Mouse (Mus musculus) limb, embryonic 10.5 days (tissue): Measurements from ENCODE around the gene Col8a2. TPM values are rescaled to one million over a fixed set of nuclear protein-coding genes. Genes with fewer than 3 reads are reported as not detected.

Experiments used
- DNase-seq: peaks from one replicate; pipeline ENCODE4 v3.0.0-alpha.2; 2017; ENCODE audit warnings: low spot score
- H3K27ac ChIP-seq: fragments of 300-500 bp; sonication (generic); 2 replicates; pipeline ENCODE4 v1.5.1; 2016; ENCODE audit warnings: mild to moderate bottlenecking
- H3K27me3 ChIP-seq: fragments of 300-500 bp; sonication (generic); 2 replicates; pipeline ENCODE4 v1.6.1; 2016; ENCODE audit warnings: low read depth, mild to moderate bottlenecking; ENCODE audit not compliant: poor library complexity, severe bottlenecking
- H3K36me3 ChIP-seq: fragments of 300-500 bp; sonication (generic); 2 replicates; pipeline ENCODE4 v1.6.1; 2016; ENCODE audit warnings: mild to moderate bottlenecking, moderate library complexity
- H3K4me1 ChIP-seq: fragments of 300-500 bp; sonication (generic); 2 replicates; pipeline ENCODE4 v1.6.1; 2016
- H3K4me3 ChIP-seq: fragments of 300-500 bp; sonication (generic); 2 replicates; pipeline ENCODE4 v1.5.1; 2016; ENCODE audit warnings: mild to moderate bottlenecking, moderate library complexity
- H3K9me3 ChIP-seq: fragments of 300-500 bp; sonication (generic); replicated peaks from 2 replicates; pipeline ENCODE4 v1.6.1; 2016; ENCODE audit warnings: mild to moderate bottlenecking
- WGBS: fragments of 180-500 bp; shearing (Covaris S2); methylation state at CpG from one replicate; pipeline ENCODE4 v1.1.7; 2016; 5-methylcytosine and 5-hydroxymethylcytosine counted together
- polyA plus RNA-seq: library from polyadenylated mRNA; unstranded; fragments of >200 nt; fragmentation: Nextera tagmentation; extraction: Ambion mirVana; gene quantifications from 2 replicates; pipeline ENCODE4 v1.2.1, GENCODE M21; 2016

Col8a2 gene
- polyA plus RNA-seq, 1 experiment from 2014 or later: 1.4 TPM

GRCm38 (mm10) chr4:126330295-126330694 is 43.7 kb downstream of the Col8a2 start:
- Histone ChIP-seq H3K27ac (no peak overlapping the region), H3K9me3 (no peaks in the 10 kb centered on the region), H3K4me1 (peaks cover 13% of the 10 kb centered on the region), H3K36me3 (no peaks in the 10 kb centered on the region), H3K4me3 (no peak overlapping the region), H3K27me3 (peaks cover 11% of the 10 kb centered on the region)
- no peak for DNase-seq
- WGBS: 89% methylated on average over 4 of the region's 4 CpGs

DNA sequence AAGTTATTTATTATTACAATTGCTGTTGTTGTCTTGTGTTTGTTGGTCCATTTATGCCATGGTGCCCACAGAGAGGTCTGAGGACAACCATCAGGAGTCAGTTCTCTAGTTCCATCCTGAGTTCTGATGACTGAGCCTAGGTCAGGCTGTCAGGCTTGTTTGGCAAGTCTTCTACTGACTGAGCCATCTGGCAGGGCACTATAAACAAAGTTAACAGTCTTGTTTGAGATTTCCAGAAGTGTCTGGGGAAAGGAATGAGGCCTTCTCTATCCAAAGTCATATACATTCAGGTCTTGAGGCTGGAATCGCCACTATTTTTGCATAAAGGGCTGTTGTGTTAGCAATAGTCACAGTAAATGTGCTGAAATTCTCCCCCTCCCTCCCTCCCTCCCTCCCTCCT is 45.2 kb downstream of the Col8a2 start:
- H3K9me3 ChIP-seq: no peaks in the 10 kb centered on the region
- H3K4me3 ChIP-seq: no peak overlapping the region
- no peaks in the 10 kb centered on the region for H3K36me3 ChIP-seq
- peaks cover 10% of the 10 kb centered on the region for H3K4me1 ChIP-seq
- no peaks in the 10 kb centered on the region for H3K27me3 ChIP-seq
- 78% methylated on average over 1 of the region's 1 CpGs for WGBS
- no peak for DNase-seq
- H3K27ac ChIP-seq: no peak overlapping the region

DNA sequence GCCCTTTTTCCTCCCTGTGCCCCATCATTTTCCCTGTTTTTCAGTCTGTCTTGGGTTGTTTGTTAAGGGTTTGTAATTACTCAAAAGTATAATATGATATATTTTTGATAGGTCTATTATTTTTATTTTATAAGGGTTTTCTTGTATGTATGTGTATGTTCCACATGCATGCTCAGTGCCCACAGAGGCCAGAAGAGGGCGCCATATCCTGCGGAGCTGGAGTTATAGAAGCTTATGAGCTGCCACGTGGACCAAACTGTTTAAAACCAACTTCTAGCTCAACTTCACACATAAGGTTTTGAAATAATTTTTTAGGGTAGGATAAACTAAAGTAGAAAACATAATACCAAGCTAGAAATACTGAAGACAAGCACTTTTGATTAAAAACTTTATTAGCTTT is 45.8 kb downstream of the Col8a2 start:
- Histone ChIP-seq H3K36me3 (no peaks in the 10 kb centered on the region), H3K9me3 (no peaks in the 10 kb centered on the region), H3K4me1 (peaks cover 10% of the 10 kb centered on the region), H3K4me3 (no peak overlapping the region), H3K27ac (no peak overlapping the region), H3K27me3 (no peaks in the 10 kb centered on the region)
- DNase-seq: no peak
- 47% methylated on average over 3 of the region's 3 CpGs for WGBS

GRCm38 (mm10) chr4:126339461-126339860 is 52.9 kb downstream of the Col8a2 start:
- Histone ChIP-seq H3K9me3 (no peaks in the 10 kb centered on the region), H3K36me3 (peaks cover 5% of the 10 kb centered on the region; the same call in 1 of the 2 replicates), H3K4me1 (peaks cover 14% of the 10 kb centered on the region), H3K27me3 (no peaks in the 10 kb centered on the region), H3K27ac (no peak overlapping the region), H3K4me3 (no peak overlapping the region)
- WGBS: 69% methylated on average over 4 of the region's 4 CpGs
- no peak for DNase-seq

DNA sequence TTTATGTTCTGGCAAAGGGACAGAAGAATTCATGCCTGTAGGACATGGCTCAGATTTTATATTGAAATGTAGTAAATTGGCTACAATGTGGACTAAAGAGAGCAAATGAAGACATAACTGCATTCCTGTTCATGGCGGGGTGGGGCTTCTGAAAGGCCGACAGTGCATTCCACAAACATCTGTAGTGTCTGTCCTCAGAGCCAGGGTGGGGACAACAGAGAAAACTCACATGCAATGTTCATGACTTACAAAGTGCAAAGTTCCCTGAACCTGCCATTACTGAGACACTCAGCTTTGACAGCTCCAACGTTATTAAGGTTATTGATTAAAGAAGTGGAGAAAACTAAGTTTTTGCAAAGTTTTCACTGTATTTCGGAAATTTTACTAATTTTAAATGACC is 56.9 kb downstream of the Col8a2 start:
- Histone ChIP-seq H3K27ac (no peak overlapping the region), H3K36me3 (peaks cover 28% of the 10 kb centered on the region), H3K4me3 (no peak overlapping the region), H3K9me3 (no peaks in the 10 kb centered on the region), H3K4me1 (peaks cover 8% of the 10 kb centered on the region), H3K27me3 (no peaks in the 10 kb centered on the region)
- DNase-seq: no peak
- 85% methylated on average over 4 of the region's 4 CpGs for WGBS

DNA sequence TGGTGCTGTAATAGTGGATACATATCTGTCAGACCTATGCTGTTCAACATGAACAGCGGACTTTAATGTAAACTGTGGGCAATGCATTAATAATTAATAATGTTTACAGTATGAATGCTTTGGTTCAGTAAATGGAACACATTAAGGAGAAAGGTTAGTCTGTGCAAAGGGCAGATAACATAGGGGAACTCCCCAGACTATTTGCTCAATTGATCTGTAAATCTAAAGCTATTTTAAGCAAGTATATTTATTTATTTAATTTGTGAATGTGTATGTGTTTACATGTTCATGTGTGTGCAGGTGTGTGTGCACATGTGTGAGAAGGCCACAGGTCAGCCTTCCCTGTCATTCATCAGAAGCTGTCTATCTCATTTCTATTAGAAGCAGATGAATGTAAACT is 73.5 kb downstream of the Col8a2 start:
- peaks cover 61% of the 10 kb centered on the region for H3K36me3 ChIP-seq
- no peak overlapping the region for H3K4me3 ChIP-seq
- H3K27me3 ChIP-seq: no peaks in the 10 kb centered on the region
- no peak for DNase-seq
- 96% methylated on average over 1 of the region's 1 CpGs for WGBS
- no peaks in the 10 kb centered on the region for H3K9me3 ChIP-seq
- H3K27ac ChIP-seq: no peak overlapping the region
- no peaks in the 10 kb centered on the region for H3K4me1 ChIP-seq

Other genes starting within 250 kb of the Col8a2 start
- 150 and 170 TPM in 2 replicates for gene Mrps15, start 239.9 kb upstream of the Col8a2 start, polyA plus RNA-seq
- gene Oscp1, start 228.2 kb upstream of the Col8a2 start, polyA plus RNA-seq: 20.4 and 23.7 TPM in 2 replicates
- gene Lsm10, start 190.2 kb upstream of the Col8a2 start, polyA plus RNA-seq: 41.3 and 48.0 TPM in 2 replicates
- gene Stk40, start 182.8 kb upstream of the Col8a2 start, polyA plus RNA-seq: 48.2 and 52.1 TPM in 2 replicates
- gene Eva1b, start 139.0 kb upstream of the Col8a2 start, polyA plus RNA-seq: 72.7 and 82.2 TPM in 2 replicates
- gene Sh3d21, start 123.3 kb upstream of the Col8a2 start, polyA plus RNA-seq: 2.9 and 4.7 TPM in 2 replicates
- gene Thrap3, start 84.0 kb upstream of the Col8a2 start, polyA plus RNA-seq: 263 and 287 TPM in 2 replicates
- 56.2 and 63.2 TPM in 2 replicates for gene Map7d1, start 30.4 kb upstream of the Col8a2 start, polyA plus RNA-seq
- 83.1 and 95.3 TPM in 2 replicates for gene Trappc3, start 24.5 kb upstream of the Col8a2 start, polyA plus RNA-seq
- gene Adprhl2, start 34.9 kb downstream of the Col8a2 start, polyA plus RNA-seq: 95.1 and 97.5 TPM in 2 replicates
- 0.35 and 0.98 TPM in 2 replicates for gene Tekt2, start 38.9 kb downstream of the Col8a2 start, polyA plus RNA-seq
- 12.4 and 18.5 TPM in 2 replicates for gene Ago3, start 142.8 kb downstream of the Col8a2 start, polyA plus RNA-seq
- gene Ago1, start 181.8 kb downstream of the Col8a2 start, polyA plus RNA-seq: 4.8 and 5.9 TPM in 2 replicates
- gene Ago4, start 246.7 kb downstream of the Col8a2 start, polyA plus RNA-seq: 0.89 and 1.2 TPM in 2 replicates